Comparison of ENCODE assay signal across 15 mouse cellular contexts in the genomic region with DNA sequence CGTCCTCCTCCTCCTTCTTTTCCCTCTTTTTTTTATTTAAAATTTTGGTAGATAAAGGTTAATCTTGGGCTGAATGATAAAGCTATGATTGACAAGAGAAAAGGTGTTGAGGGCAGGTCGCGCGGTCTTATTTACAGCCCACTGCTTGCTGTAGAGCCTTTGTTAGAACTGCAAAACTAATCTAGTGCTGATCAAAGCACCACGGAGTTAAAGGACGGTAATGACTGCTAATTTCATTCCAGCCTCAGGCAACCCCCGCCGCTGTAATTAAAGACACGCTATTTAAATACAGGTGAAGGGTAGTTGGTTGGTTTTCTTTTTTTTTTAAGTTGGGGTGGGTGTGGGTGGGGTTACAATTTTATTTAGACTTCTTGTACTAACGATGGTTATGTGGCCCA. TPM values are rescaled to one million over a fixed set of nuclear protein-coding genes. Genes with fewer than 3 reads are reported as not detected.
DNase-seq lines count a peak whose midpoint lies in the region; ATAC-seq and TF ChIP-seq lines count a peak whose summit lies in the region.
"Had no signal": no experiment of that assay in that cellular context is flagged by ENCODE, and none has a peak within 500 bp of the region (broad histone marks: within the 10 kb centered on the region; RNA-seq: fewer than 3 reads in every experiment).

No protein-coding gene starts in this region.

- DNase-seq in embryonic facial prominence, embryonic 10.5 days (ENCODE audit: low spot score): no peak
- DNase-seq in hindbrain, embryonic 10.5 days (ENCODE audit: low spot score): no peak
- peak; percentile 53 for DNase-seq in midbrain, embryonic 14.5 days
- DNase-seq in adrenal gland, postnatal 14 days: no peak
- DNase-seq in cerebellum, postnatal 14 days: no peak
- DNase-seq in adrenal gland, postnatal 10 days: no peak
- DNase-seq: heart, adult 18-20 months; lung, postnatal 4 days; thymus, adult 2 months had no signal

- under 1% methylated on average over 10 of the region's 10 CpGs for WGBS in embryonic facial prominence, embryonic 10.5 days
- 1% methylated on average over 10 of the region's 10 CpGs for WGBS in hindbrain, embryonic 10.5 days
- WGBS in midbrain, embryonic 14.5 days: 3% methylated on average over 10 of the region's 10 CpGs
- WGBS in intestine, postnatal 0 days: 7% methylated on average over 10 of the region's 10 CpGs

- H3K27ac ChIP-seq in ES-Bruce4 (ENCODE audit: insufficient read depth, low read length): no peak overlapping the region
- 0 out of 2 replicates have a peak overlapping the region, but pooled peaks have one; percentile 48 for H3K27ac ChIP-seq in embryonic facial prominence, embryonic 10.5 days (replicated peaks)
- H3K27ac ChIP-seq in hindbrain, embryonic 10.5 days: peak overlapping the region; percentile 86
- peak overlapping the region; percentile 70 for H3K27ac ChIP-seq in midbrain, embryonic 14.5 days (replicated peaks; ENCODE audit: low read depth, low read length)
- H3K27ac ChIP-seq in intestine, postnatal 0 days (ENCODE audit: low read depth, low read length): no peak overlapping the region

- TF ChIP-seq EP300 in ES-Bruce4 (IDR thresholded peaks at IDR 0.05; ENCODE audit: insufficient read depth, low read depth, low read length): no peak

- H3K4me3 ChIP-seq in ES-Bruce4 (ENCODE audit: low read depth, low read length): 0 out of 2 replicates have a peak overlapping the region, but pooled peaks have one; percentile 21
- H3K4me3 ChIP-seq in embryonic facial prominence, embryonic 10.5 days: peak overlapping the region; percentile 43
- peak overlapping the region; percentile 52 for H3K4me3 ChIP-seq in hindbrain, embryonic 10.5 days
- peak overlapping the region; percentile 25 for H3K4me3 ChIP-seq in midbrain, embryonic 14.5 days (replicated peaks; ENCODE audit: low read depth, low read length)
- no peak overlapping the region for H3K4me3 ChIP-seq in intestine, postnatal 0 days (ENCODE audit: low read depth, low read length)

- TF ChIP-seq CTCF in ES-Bruce4 (IDR thresholded peaks at IDR 0.05; ENCODE audit: low read depth, low read length): no peak
- TF ChIP-seq CTCF in intestine, postnatal 0 days (IDR thresholded peaks at IDR 0.05; ENCODE audit: low read depth): no peak

- H3K4me2 ChIP-seq in midbrain, embryonic 14.5 days (ENCODE audit: low read length): peak overlapping the region; percentile 62
- H3K4me2 ChIP-seq in intestine, postnatal 0 days (replicated peaks; ENCODE audit: low read depth): no peak overlapping the region
- H3K4me2 ChIP-seq: liver, embryonic 11.5 days had no signal

- no peak for ATAC-seq in midbrain, embryonic 14.5 days (ENCODE audit: low FRiP score, low TSS enrichment)
- ATAC-seq in intestine, postnatal 0 days: no peak
- ATAC-seq: activated CD4-positive, CD25-positive, alpha-beta regulatory T cell, adult 4 months had no signal

- peak overlapping the region; percentile 19; the same call in 1 of the 2 replicates for H3K9ac ChIP-seq in ES-Bruce4 (ENCODE audit: low read depth, poor library complexity, severe bottlenecking)
- peak overlapping the region; percentile 27; the same call in 1 of the 2 replicates for H3K9ac ChIP-seq in midbrain, embryonic 14.5 days (replicated peaks; ENCODE audit: low read length)
- H3K9ac ChIP-seq in intestine, postnatal 0 days (ENCODE audit: low read depth, low read length): no peak overlapping the region

- H3K36me3 ChIP-seq in ES-Bruce4 (ENCODE audit: control insufficient read depth, insufficient read depth, low read length, poor library complexity, severe bottlenecking): no peaks in the 10 kb centered on the region
- no peaks in the 10 kb centered on the region for H3K36me3 ChIP-seq in embryonic facial prominence, embryonic 10.5 days (replicated peaks)
- H3K36me3 ChIP-seq in hindbrain, embryonic 10.5 days: no peaks in the 10 kb centered on the region
- no peaks in the 10 kb centered on the region for H3K36me3 ChIP-seq in midbrain, embryonic 14.5 days (ENCODE audit: control insufficient read depth, insufficient read depth, low read length)
- H3K36me3 ChIP-seq in intestine, postnatal 0 days (ENCODE audit: control insufficient read depth, insufficient read depth): no peaks in the 10 kb centered on the region

- peaks cover 1% of the 10 kb centered on the region for H3K4me1 ChIP-seq in ES-Bruce4 (ENCODE audit: control insufficient read depth, insufficient read depth, low read length)
- peaks cover 38% of the 10 kb centered on the region for H3K4me1 ChIP-seq in embryonic facial prominence, embryonic 10.5 days
- H3K4me1 ChIP-seq in hindbrain, embryonic 10.5 days (replicated peaks): peaks cover 75% of the 10 kb centered on the region
- H3K4me1 ChIP-seq in midbrain, embryonic 14.5 days (ENCODE audit: control insufficient read depth, insufficient read depth, low read length): peaks cover 23% of the 10 kb centered on the region; the same call in 1 of the 2 replicates
- H3K4me1 ChIP-seq in intestine, postnatal 0 days (replicated peaks; ENCODE audit: control insufficient read depth, insufficient read depth, low read length): no peaks in the 10 kb centered on the region

- no peaks in the 10 kb centered on the region for H3K9me3 ChIP-seq in ES-Bruce4 (replicated peaks; ENCODE audit: control insufficient read depth, insufficient read depth, low read length, poor library complexity, severe bottlenecking)
- H3K9me3 ChIP-seq in embryonic facial prominence, embryonic 10.5 days: no peaks in the 10 kb centered on the region
- H3K9me3 ChIP-seq in hindbrain, embryonic 10.5 days: no peaks in the 10 kb centered on the region
- no peaks in the 10 kb centered on the region for H3K9me3 ChIP-seq in midbrain, embryonic 14.5 days (ENCODE audit: control insufficient read depth, low read length)
- no peaks in the 10 kb centered on the region for H3K9me3 ChIP-seq in intestine, postnatal 0 days (ENCODE audit: control insufficient read depth)

- no peak for TF ChIP-seq POLR2A in ES-Bruce4 (IDR thresholded peaks at IDR 0.05; ENCODE audit: insufficient read depth, low read length)

- no peaks in the 10 kb centered on the region for H3K27me3 ChIP-seq in ES-Bruce4 (ENCODE audit: control insufficient read depth, insufficient read depth, low read length, poor library complexity, severe bottlenecking)
- H3K27me3 ChIP-seq in embryonic facial prominence, embryonic 10.5 days (replicated peaks; ENCODE audit: low read depth, poor library complexity, severe bottlenecking): peaks cover 98% of the 10 kb centered on the region
- peaks cover 68% of the 10 kb centered on the region for H3K27me3 ChIP-seq in hindbrain, embryonic 10.5 days (ENCODE audit: insufficient read depth, poor library complexity, severe bottlenecking)
- H3K27me3 ChIP-seq in midbrain, embryonic 14.5 days (ENCODE audit: control insufficient read depth, insufficient read depth, low read length): peaks cover 9% of the 10 kb centered on the region; the same call in 1 of the 2 replicates
- peaks cover 77% of the 10 kb centered on the region for H3K27me3 ChIP-seq in intestine, postnatal 0 days (replicated peaks; ENCODE audit: control insufficient read depth, insufficient read depth, low read length)

RNA-seq across cellular contexts. Expression of gene Sox2, which starts 10.3 kb away (rescaled TPM):
- polyA plus RNA-seq in ES-Bruce4 (2011; ENCODE audit: insufficient read depth, insufficient read length, low read depth, missing spikeins): 400 and 407 TPM in 2 replicates
- 12.2 and 16.1 TPM in 2 replicates for polyA plus RNA-seq in embryonic facial prominence, embryonic 10.5 days (2016; fragmentation: Nextera tagmentation; extraction: Ambion mirVana)
- 23.4 and 24.2 TPM in 2 replicates for polyA plus RNA-seq in hindbrain, embryonic 10.5 days (2016; fragmentation: Nextera tagmentation; extraction: Ambion mirVana)
- polyA plus RNA-seq in midbrain, embryonic 14.5 days (2014; fragmentation: Nextera tagmentation; extraction: Ambion mirVana): 16.8 and 22.4 TPM in 2 replicates
- 0.63 and 0.75 TPM in 2 replicates for total RNA-seq in adrenal gland, postnatal 14 days (2021)
- under 1 TPM; 0.45 TPM for total RNA-seq in adrenal gland, postnatal 10 days (2021)
- polyA plus RNA-seq in intestine, postnatal 0 days (2015; fragmentation: Nextera tagmentation; extraction: Ambion mirVana): 0.25 and 0.33 TPM in 2 replicates
- total RNA-seq: neutrophil, adult 5-6 weeks had no signal
- polyA plus RNA-seq: activated CD4-positive, CD25-positive, alpha-beta regulatory T cell, adult 4 months; small intestine, adult 2 months had no signal

Comparison
In these comparisons a context has a peak if more than half of its experiments do, and no peak if none do; other contexts are left out.
1. H3K27ac ChIP-seq: peak in embryonic facial prominence, embryonic 10.5 days (single experiment), hindbrain, embryonic 10.5 days (single experiment) and midbrain, embryonic 14.5 days (single experiment); none in ES-Bruce4 (single experiment) and intestine, postnatal 0 days (single experiment).
2. RNA of gene Sox2, which starts 10.3 kb away (polyA plus RNA-seq): 400 to 407 TPM in ES-Bruce4; 23.4 to 24.2 TPM in hindbrain, embryonic 10.5 days, 16.8 to 22.4 TPM in midbrain, embryonic 14.5 days, 12.2 to 16.1 TPM in embryonic facial prominence, embryonic 10.5 days and 0.25 to 0.33 TPM in intestine, postnatal 0 days; every median in the first group is over 10 times any median in the second.